Mouse (Mus musculus) bone marrow, adult 2 months (tissue): ENCODE results near the gene Slc5a5.

Source experiments
- CTCF ChIP-seq: fragments of 200-500 bp; IDR thresholded peaks from 2 replicates; pipeline ENCODE4 v1.5.1; 2011; ENCODE audit warnings: low read length, control low read depth; ENCODE audit not compliant: control insufficient read depth, insufficient read depth
- POLR2A ChIP-seq: fragments of 200-500 bp; IDR thresholded peaks from 2 replicates; pipeline ENCODE4 v1.6.1; 2011; ENCODE audit warnings: low read depth, mild to moderate bottlenecking, control low read depth, low read length, borderline replicate concordance; ENCODE audit not compliant: control insufficient read depth

- TF ChIP-seq CTCF (no peak), POLR2A (no peak)
These were observed 6.9 kb downstream of the Slc5a5 start for GRCm38 (mm10) chr8:70885612-70886011.
